Mouse (Mus musculus) frontal cortex, postnatal 14 days (tissue): ENCODE measurements around the gene Ablim1.
A peak's percentile ranks its signal among the peaks of the same experiment; 100 is the strongest.

ENCODE experiments used
- DNase-seq, 2 experiments: peaks; one replicate each; pipeline ENCODE4 v3.0.0; 2022; ENCODE audit warnings: low spot score in 2 of 2

Gene Ablim1

GRCm38 (mm10) chr19:57012068-57012467 is 302.7 kb downstream of the Ablim1 start:
- DNase-seq, result no peak

GRCm38 (mm10) chr19:57010064-57010463 is 304.7 kb downstream of the Ablim1 start:
- DNase-seq, result no peak

- no peak for DNase-seq
Observed at GRCm38 (mm10) chr19:57009653-57010052, 305.1 kb downstream of the Ablim1 start.

- DNase-seq, result no peak
Observed at GRCm38 (mm10) chr19:57007781-57008710, 306.7 kb downstream of the Ablim1 start, which contains the start of gene Afap1l2. Afap1l2 (minus strand) TSS chr19:57008228.

- DNase-seq, result peak in 1 of 2 experiments; percentile 34
Observed at GRCm38 (mm10) chr19:57007291-57007690, 307.4 kb downstream of the Ablim1 start.

- no peak for DNase-seq
Observed at GRCm38 (mm10) chr19:57006841-57007240, 307.9 kb downstream of the Ablim1 start.

GRCm38 (mm10) chr19:57005062-57005461 is 309.7 kb downstream of the Ablim1 start:
- no peak for DNase-seq

- DNase-seq, result peak in 1 of 2 experiments; percentile 35
Observed at GRCm38 (mm10) chr19:57003460-57003810, 311.3 kb downstream of the Ablim1 start.

- no peak for DNase-seq
Observed at GRCm38 (mm10) chr19:57002741-57003459, 311.8 kb downstream of the Ablim1 start.

GRCm38 (mm10) chr19:57001926-57002325 is 312.8 kb downstream of the Ablim1 start:
- no peak for DNase-seq

- no peak for DNase-seq
Observed at GRCm38 (mm10) chr19:57000592-57000991, 314.1 kb downstream of the Ablim1 start.

GRCm38 (mm10) chr19:56999781-57000180 is 314.9 kb downstream of the Ablim1 start:
- no peak for DNase-seq

GRCm38 (mm10) chr19:56998910-56999309 is 315.8 kb downstream of the Ablim1 start:
- DNase-seq, result no peak

GRCm38 (mm10) chr19:56998331-56998730 is 316.4 kb downstream of the Ablim1 start:
- DNase-seq, result no peak

- DNase-seq, result no peak
Observed at GRCm38 (mm10) chr19:56997164-56997599, 317.5 kb downstream of the Ablim1 start.

- no peak for DNase-seq
Observed at GRCm38 (mm10) chr19:56995441-56995840, 319.3 kb downstream of the Ablim1 start.

GRCm38 (mm10) chr19:56994653-56995052 is 320.1 kb downstream of the Ablim1 start:
- DNase-seq, result no peak

GRCm38 (mm10) chr19:56993763-56994162 is 321.0 kb downstream of the Ablim1 start:
- DNase-seq, result no peak

GRCm38 (mm10) chr19:56992978-56993545 is 321.7 kb downstream of the Ablim1 start:
- no peak for DNase-seq

GRCm38 (mm10) chr19:56990367-56991111 is 324.2 kb downstream of the Ablim1 start:
- DNase-seq, result no peak

GRCm38 (mm10) chr19:56989171-56989570 is 325.5 kb downstream of the Ablim1 start:
- DNase-seq, result peak in 1 of 2 experiments; percentile 37

GRCm38 (mm10) chr19:56984229-56984628 is 330.5 kb downstream of the Ablim1 start:
- no peak for DNase-seq
